Mouse (Mus musculus) small intestine, adult 2 months (tissue): ENCODE measurements around the gene Krt33b. TPM values are rescaled to one million over a fixed set of nuclear protein-coding genes. Genes with fewer than 3 reads are reported as not detected.
A peak's percentile ranks its signal among the peaks of the same experiment; 100 is the strongest.

Source experiments
- H3K27ac ChIP-seq: fragments of 200-500 bp; 2 replicates; pipeline ENCODE4 v1.5.1; 2012; ENCODE audit warnings: low read depth, low read length, control low read depth, inconsistent platforms; ENCODE audit not compliant: insufficient read depth
- H3K27me3 ChIP-seq: fragments of 200-500 bp; 2 replicates; pipeline ENCODE4 v1.6.1; 2012; ENCODE audit warnings: mild to moderate bottlenecking, moderate library complexity, low read length, inconsistent platforms; ENCODE audit not compliant: control insufficient read depth, insufficient read depth
- H3K36me3 ChIP-seq: fragments of 200-500 bp; 2 replicates; pipeline ENCODE4 v1.6.1; 2012; ENCODE audit warnings: mild to moderate bottlenecking, low read length, control low read depth, inconsistent platforms; ENCODE audit not compliant: control insufficient read depth, insufficient read depth
- H3K4me1 ChIP-seq: fragments of 200-500 bp; 2 replicates; pipeline ENCODE4 v1.6.1; 2012; ENCODE audit warnings: low read length, inconsistent platforms, mixed read lengths; ENCODE audit not compliant: control insufficient read depth, insufficient read depth, insufficient read length
- H3K4me3 ChIP-seq: fragments of 200-500 bp; 2 replicates; pipeline ENCODE4 v1.5.1; 2012; ENCODE audit warnings: low read depth, mild to moderate bottlenecking, control low read depth, inconsistent platforms, low read length, moderate library complexity
- CTCF ChIP-seq: fragments of 200-500 bp; IDR thresholded peaks from 2 replicates; pipeline ENCODE4 v1.5.1; 2012; ENCODE audit warnings: low read depth, mild to moderate bottlenecking, control low read depth, inconsistent platforms, low read length, moderate library complexity, mixed read lengths; ENCODE audit not compliant: insufficient replicate concordance, insufficient read length; ENCODE audit errors: extremely low read depth
- POLR2A ChIP-seq: fragments of 200-500 bp; IDR thresholded peaks from 2 replicates; pipeline ENCODE4 v1.6.1; 2012; ENCODE audit warnings: low read depth, mild to moderate bottlenecking, control low read depth, inconsistent platforms, low read length, moderate library complexity
- WGBS: fragments of 180-500 bp; shearing (Covaris S2); methylation state at CpG from one replicate; pipeline ENCODE4 v1.1.7; 2018; 5-methylcytosine and 5-hydroxymethylcytosine counted together
- polyA plus RNA-seq: library from polyadenylated mRNA; depleted of rRNA; stranded (reverse); fragments of >200 nt; gene quantifications from 2 replicates; pipeline ENCODE4 v1.2.3, GENCODE M21; 2012

Gene Krt33b
- polyA plus RNA-seq, 1 experiment: not detected

DNA sequence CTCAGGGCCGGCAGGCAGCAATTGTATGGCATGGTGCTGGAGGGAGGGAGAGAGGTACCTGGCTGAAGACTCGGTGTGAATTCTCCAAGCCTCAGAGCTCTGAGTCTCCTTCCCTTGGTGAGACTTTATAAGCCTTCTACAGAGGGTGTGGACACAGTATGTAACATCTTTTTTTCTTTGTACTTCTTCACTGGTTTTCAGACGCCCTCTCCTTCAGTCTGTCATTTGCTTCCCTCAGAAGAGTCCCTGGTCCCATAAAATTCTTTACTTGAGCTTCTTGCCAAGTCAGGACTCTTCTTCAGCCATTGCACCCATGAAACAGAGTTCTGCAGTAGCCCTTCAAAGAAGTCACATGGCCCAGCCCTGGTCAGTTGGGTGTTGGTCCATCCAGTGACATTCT lies 20.8 kb upstream of the Krt33b start, which contains the start of gene Krt31:
Krt31 (minus strand) TSS at position 101 of the 400 bp plus-strand sequence.
- Histone ChIP-seq H3K27ac (no peak within 1 kb of the TSS), H3K4me1 (peaks cover 13% of the 10 kb centered on the region), H3K36me3 (no peaks in the 10 kb centered on the region), H3K4me3 (no peak within 1 kb of the TSS), H3K27me3 (no peaks in the 10 kb centered on the region)
- no peak for TF ChIP-seq CTCF
- no peak for TF ChIP-seq POLR2A
- WGBS: 89% methylated on average over 3 of the region's 3 CpGs

DNA sequence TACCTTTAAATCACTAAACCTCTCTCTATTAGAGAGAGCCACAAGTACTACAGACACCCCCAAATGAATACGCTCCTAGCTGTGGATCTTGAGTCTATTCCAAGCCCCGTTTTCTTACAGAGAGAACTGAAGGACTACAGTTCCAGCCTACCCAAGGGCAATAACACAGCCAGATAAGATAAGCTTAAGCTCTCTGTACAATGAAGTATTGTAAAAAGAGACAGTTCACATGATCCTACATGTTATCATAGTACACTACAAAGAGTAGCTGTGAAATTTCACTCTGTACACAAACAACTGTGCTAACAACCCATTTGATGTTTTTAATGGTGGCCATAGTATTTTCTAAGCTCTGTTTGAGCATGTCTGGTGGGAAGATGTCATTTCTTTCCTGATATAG lies 17.5 kb upstream of the Krt33b start:
- TF ChIP-seq CTCF: no peak
- TF ChIP-seq POLR2A: no peak
- H3K4me3 ChIP-seq: no peak overlapping the region
- no peaks in the 10 kb centered on the region for H3K27me3 ChIP-seq
- peaks cover 13% of the 10 kb centered on the region for H3K4me1 ChIP-seq
- no peaks in the 10 kb centered on the region for H3K36me3 ChIP-seq
- H3K27ac ChIP-seq: no peak overlapping the region
- WGBS: 24% methylated on average over 2 of the region's 2 CpGs

DNA sequence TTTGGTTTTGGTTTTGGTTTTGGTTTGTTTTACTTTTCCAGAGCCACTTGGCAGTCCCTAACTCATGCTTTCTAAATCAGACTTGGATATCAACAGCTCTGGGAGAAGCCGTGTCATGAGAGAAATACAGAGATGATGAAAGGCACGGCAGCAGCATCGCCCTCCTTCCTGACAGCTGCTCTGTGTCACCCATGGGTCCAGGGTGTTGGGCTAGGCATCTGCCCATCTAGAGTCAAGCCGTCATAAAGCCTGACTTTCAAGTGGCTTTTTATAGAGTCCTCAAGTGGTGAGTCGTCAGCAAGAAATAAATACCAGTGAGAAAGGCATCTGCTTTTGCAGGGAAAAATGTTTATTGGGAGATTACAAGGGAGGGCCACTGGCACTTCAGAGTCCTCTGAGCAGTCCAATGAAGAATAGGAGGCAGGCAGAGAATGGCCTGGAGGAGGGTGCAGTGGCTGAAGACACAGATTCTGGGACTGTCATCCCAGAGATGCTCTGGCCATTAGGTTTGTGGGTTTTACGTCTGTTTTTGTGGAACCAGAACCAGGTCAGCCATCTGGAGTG lies 16.7 kb upstream of the Krt33b start:
- H3K27me3 ChIP-seq: no peaks in the 10 kb centered on the region
- H3K36me3 ChIP-seq: no peaks in the 10 kb centered on the region
- WGBS: 17% methylated on average over 6 of the region's 6 CpGs
- H3K4me1 ChIP-seq: peaks cover 13% of the 10 kb centered on the region
- H3K27ac ChIP-seq: 0 out of 2 replicates have a peak overlapping the region, but pooled peaks have one; percentile 41
- H3K4me3 ChIP-seq: peak overlapping the region; percentile 40
- TF ChIP-seq CTCF (no peak), POLR2A (no peak)

DNA sequence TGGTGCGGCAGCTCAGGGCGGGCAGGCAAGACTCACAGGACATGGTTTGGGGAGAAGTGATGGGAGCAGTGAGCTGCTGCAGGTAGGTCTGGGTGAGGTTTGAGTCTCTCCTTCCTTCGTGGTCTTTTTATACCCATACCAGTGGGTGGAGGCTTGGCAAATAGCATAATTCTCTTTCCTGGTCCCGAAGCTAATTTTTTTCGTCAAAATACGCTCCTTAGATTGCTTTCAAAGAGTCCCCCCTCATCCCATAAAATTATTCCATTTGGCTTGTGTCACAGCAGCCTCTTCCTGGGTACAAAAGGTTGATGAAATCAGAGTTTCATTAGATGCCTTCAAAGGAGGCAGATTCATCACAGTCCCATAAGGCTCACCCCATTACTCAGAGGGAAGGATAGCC lies 11.8 kb upstream of the Krt33b start, which contains the start of gene Krt34:
Krt34 (minus strand) TSS at position 101 of the 400 bp plus-strand sequence.
- TF ChIP-seq CTCF (no peak), POLR2A (no peak)
- WGBS: 93% methylated on average over 6 of the region's 6 CpGs
- Histone ChIP-seq H3K4me3 (no peak within 1 kb of the TSS), H3K27ac (no peak within 1 kb of the TSS), H3K4me1 (peaks cover 5% of the 10 kb centered on the region), H3K36me3 (no peaks in the 10 kb centered on the region), H3K27me3 (no peaks in the 10 kb centered on the region)

DNA sequence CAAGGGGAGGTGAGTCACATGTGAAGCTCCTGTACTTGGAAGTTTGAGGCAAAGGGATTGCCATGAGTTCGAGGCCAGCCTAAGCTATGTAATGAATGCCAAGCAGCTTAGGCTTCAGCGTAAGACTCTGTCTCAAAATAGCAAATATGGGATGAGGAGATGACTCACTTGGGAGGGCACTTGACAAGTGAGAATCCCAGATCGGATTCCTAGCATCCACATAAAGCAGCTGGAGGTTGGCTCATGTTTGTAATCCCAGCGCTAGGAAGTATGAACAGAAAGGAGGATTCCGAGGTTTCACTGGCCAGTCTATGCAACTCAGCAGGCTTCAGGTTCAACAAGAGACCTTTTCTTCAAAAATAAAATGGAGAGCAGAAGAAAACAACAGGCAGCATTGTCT lies 8.2 kb downstream of the Krt33b start:
- Histone ChIP-seq H3K27ac (no peak overlapping the region), H3K36me3 (no peaks in the 10 kb centered on the region), H3K27me3 (no peaks in the 10 kb centered on the region), H3K4me3 (no peak overlapping the region), H3K4me1 (no peaks in the 10 kb centered on the region)
- WGBS: 78% methylated on average over 5 of the region's 5 CpGs
- TF ChIP-seq POLR2A (no peak), CTCF (no peak)

DNA sequence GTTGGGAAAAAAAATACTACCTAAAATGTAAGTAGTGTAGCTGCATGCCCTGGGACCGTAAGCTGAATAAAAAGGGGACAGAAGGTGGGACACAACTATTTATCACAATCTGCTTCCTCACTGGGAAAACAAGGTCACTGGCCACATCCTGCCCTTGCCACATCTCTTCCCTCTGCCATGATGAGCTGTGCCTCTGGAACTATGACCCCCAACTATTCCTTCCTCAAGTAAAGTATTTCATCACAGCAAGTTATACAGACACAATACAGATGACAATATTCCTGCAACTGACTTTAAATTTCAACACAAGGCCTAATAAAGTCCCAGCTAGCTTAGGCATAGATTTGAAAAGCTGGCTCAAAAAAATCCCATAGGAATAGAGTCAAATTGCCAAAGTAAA lies 10.2 kb downstream of the Krt33b start:
- Histone ChIP-seq H3K27ac (no peak overlapping the region), H3K27me3 (no peaks in the 10 kb centered on the region), H3K4me3 (no peak overlapping the region), H3K36me3 (no peaks in the 10 kb centered on the region), H3K4me1 (no peaks in the 10 kb centered on the region)
- no peak for TF ChIP-seq POLR2A
- TF ChIP-seq CTCF: no peak
- WGBS: 94% methylated on average over 1 of the region's 1 CpGs

DNA sequence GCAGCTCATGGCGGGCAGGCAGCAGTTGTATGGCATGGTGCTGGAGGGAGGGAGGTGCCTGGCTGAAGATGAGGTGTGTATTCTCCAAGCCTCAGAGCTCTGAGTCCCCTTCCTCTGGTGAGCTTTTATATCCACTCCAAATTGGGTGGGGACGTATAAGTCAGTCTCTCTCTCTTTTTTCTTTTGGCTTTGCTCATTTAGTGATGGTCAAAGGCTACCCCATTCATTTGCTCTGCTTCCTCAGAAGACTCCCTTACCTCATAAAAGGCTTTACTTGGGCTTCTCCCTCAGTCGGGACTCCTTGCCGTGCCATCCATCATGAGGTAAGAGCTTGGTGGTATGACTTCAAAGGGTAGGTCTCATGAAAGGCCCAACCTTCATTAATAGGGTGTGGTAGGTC lies 13.6 kb downstream of the Krt33b start, which contains the start of gene Krt33a:
Krt33a (minus strand) TSS at position 101 of the 400 bp plus-strand sequence.
- 67% methylated on average over 4 of the region's 4 CpGs for WGBS
- Histone ChIP-seq H3K4me3 (no peak within 1 kb of the TSS), H3K27me3 (no peaks in the 10 kb centered on the region), H3K36me3 (no peaks in the 10 kb centered on the region), H3K4me1 (no peaks in the 10 kb centered on the region), H3K27ac (no peak within 1 kb of the TSS)
- TF ChIP-seq CTCF: no peak
- no peak for TF ChIP-seq POLR2A
